Mouse (Mus musculus) testis, adult 2 months (tissue): Measurements from ENCODE around the gene Cul4a. TPM values are rescaled to one million over a fixed set of nuclear protein-coding genes. Genes with fewer than 3 reads are reported as not detected.

Experiments used
- H3K27ac ChIP-seq: fragments of 200-500 bp; 2 replicates; pipeline ENCODE4 v1.5.1; 2012; ENCODE audit warnings: low read depth, low read length; ENCODE audit not compliant: control insufficient read depth, insufficient read depth
- H3K27me3 ChIP-seq: fragments of 200-500 bp; 2 replicates; pipeline ENCODE4 v1.6.1; 2012; ENCODE audit warnings: mild to moderate bottlenecking, low read length, moderate library complexity; ENCODE audit not compliant: control insufficient read depth, insufficient read depth
- H3K36me3 ChIP-seq: fragments of 200-500 bp; 2 replicates; pipeline ENCODE4 v1.6.1; 2012; ENCODE audit warnings: mild to moderate bottlenecking, low read length; ENCODE audit not compliant: control insufficient read depth, insufficient read depth
- H3K4me1 ChIP-seq: fragments of 200-500 bp; 2 replicates; pipeline ENCODE4 v1.6.1; 2012; ENCODE audit warnings: low read length; ENCODE audit not compliant: control insufficient read depth, insufficient read depth
- H3K4me3 ChIP-seq: fragments of 200-500 bp; 2 replicates; pipeline ENCODE4 v1.5.1; 2012; ENCODE audit warnings: low read depth, mild to moderate bottlenecking, low read length, moderate library complexity, mixed read lengths; ENCODE audit not compliant: control insufficient read depth
- CTCF ChIP-seq: fragments of 200-500 bp; IDR thresholded peaks from 2 replicates; pipeline ENCODE4 v1.5.1; 2012; ENCODE audit warnings: low read depth, mild to moderate bottlenecking, inconsistent platforms, low read length, moderate library complexity; ENCODE audit not compliant: control insufficient read depth, insufficient read depth, insufficient replicate concordance
- POLR2A ChIP-seq: fragments of 200-500 bp; IDR thresholded peaks from 2 replicates; pipeline ENCODE4 v1.6.1; 2012; ENCODE audit warnings: low read depth, mild to moderate bottlenecking, inconsistent platforms, low read length, moderate library complexity; ENCODE audit not compliant: control insufficient read depth
- polyA plus RNA-seq: library from polyadenylated mRNA; depleted of rRNA; stranded (reverse); fragments of >200 nt; gene quantifications from 2 replicates; pipeline ENCODE4 v1.2.3, GENCODE M21; 2012

Cul4a gene
- polyA plus RNA-seq, 1 experiment, result 68.3 TPM

- H3K36me3 ChIP-seq, result no peaks in the 10 kb centered on the region
- peaks cover 4% of the 10 kb centered on the region for H3K4me1 ChIP-seq
- TF ChIP-seq POLR2A (no peak), CTCF (no peak)
- H3K27me3 ChIP-seq, result no peaks in the 10 kb centered on the region
- no peak overlapping the region for H3K27ac ChIP-seq
- no peak overlapping the region for H3K4me3 ChIP-seq
Observed at GRCm38 (mm10) chr8:13180911-13181690, 75.7 kb downstream of the Cul4a start.

DNA sequence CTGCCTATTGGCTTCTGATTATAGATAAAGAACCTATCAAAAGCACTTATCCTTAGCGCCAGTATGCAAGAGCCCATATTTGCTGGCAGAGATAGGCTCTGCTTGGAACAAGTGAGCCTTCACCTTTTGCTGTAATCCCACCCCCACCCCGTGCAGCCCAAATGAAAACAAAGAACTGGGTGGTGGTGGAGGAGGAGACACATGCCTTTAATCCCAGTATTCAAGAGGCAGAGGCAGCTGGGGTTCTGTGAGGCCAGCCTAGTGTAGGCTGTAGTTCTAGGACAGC is 76.2 kb downstream of the Cul4a start:
- Histone ChIP-seq H3K27ac (no peak overlapping the region), H3K4me1 (peaks cover 4% of the 10 kb centered on the region), H3K4me3 (no peak overlapping the region), H3K27me3 (no peaks in the 10 kb centered on the region), H3K36me3 (no peaks in the 10 kb centered on the region)
- TF ChIP-seq CTCF, result no peak
- TF ChIP-seq POLR2A, result no peak

DNA sequence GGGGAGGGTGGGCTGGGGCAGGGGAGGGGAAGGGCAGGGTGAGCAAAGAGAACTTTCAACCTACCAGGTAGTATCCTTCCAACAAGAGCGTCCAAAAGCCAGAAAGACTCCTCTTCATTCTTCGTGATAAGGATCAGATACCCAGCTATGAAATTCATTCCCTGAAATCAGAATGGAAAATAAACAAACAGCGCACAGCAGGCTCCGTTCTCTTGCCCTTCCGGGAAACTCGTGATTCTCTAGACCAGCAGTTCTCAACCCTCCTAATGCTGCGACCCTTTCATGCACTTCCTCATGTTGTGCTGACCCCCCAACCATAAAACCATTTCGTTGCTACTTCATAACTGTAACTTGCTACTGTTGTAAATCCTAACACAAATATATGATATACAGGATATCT is 81.4 kb downstream of the Cul4a start:
- TF ChIP-seq CTCF (no peak), POLR2A (no peak)
- Histone ChIP-seq H3K27ac (no peak overlapping the region), H3K27me3 (no peaks in the 10 kb centered on the region), H3K36me3 (no peaks in the 10 kb centered on the region; the same call in none of the 2 replicates), H3K4me3 (no peak overlapping the region), H3K4me1 (peaks cover 6% of the 10 kb centered on the region)

DNA sequence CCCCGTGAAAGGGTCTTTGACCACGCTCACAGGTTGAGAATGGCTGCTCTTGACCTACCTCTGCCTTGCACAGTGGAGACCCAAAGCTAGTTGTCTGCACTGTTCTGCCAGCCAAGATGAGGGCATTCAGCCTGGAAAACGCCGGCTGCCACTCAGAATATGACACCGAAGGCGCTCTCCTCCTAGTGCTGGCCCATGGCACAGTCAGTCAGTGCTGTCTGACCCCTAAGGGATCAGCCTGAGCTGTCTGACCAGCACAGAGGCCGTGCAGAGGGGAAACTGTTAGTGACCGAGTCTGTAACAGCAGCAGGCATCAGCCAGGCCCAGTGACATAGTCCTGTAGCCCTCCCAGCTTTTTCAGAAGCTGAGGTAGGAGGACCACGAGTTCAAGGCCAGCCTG is 81.8 kb downstream of the Cul4a start:
- TF ChIP-seq CTCF (no peak), POLR2A (no peak)
- Histone ChIP-seq H3K27ac (no peak overlapping the region), H3K36me3 (no peaks in the 10 kb centered on the region; the same call in none of the 2 replicates), H3K27me3 (no peaks in the 10 kb centered on the region), H3K4me1 (peaks cover 6% of the 10 kb centered on the region), H3K4me3 (no peak overlapping the region)

- TF ChIP-seq POLR2A, result no peak
- TF ChIP-seq CTCF, result no peak
- no peaks in the 10 kb centered on the region; the same call in none of the 2 replicates for H3K36me3 ChIP-seq
Observed at GRCm38 (mm10) chr8:13187638-13188037, 82.2 kb downstream of the Cul4a start.

GRCm38 (mm10) chr8:13188052-13188555 is 82.7 kb downstream of the Cul4a start:
- Histone ChIP-seq H3K4me3 (no peak overlapping the region), H3K27ac (no peak overlapping the region), H3K36me3 (no peaks in the 10 kb centered on the region; the same call in none of the 2 replicates), H3K4me1 (peaks cover 9% of the 10 kb centered on the region), H3K27me3 (no peaks in the 10 kb centered on the region)
- TF ChIP-seq POLR2A (no peak), CTCF (no peak)

More at GRCm38 (mm10) chr8:13187638-13188037, 82.2 kb downstream of the Cul4a start:
- Histone ChIP-seq H3K27ac (no peak overlapping the region), H3K4me1 (peaks cover 7% of the 10 kb centered on the region), H3K27me3 (no peaks in the 10 kb centered on the region), H3K4me3 (no peak overlapping the region)

DNA sequence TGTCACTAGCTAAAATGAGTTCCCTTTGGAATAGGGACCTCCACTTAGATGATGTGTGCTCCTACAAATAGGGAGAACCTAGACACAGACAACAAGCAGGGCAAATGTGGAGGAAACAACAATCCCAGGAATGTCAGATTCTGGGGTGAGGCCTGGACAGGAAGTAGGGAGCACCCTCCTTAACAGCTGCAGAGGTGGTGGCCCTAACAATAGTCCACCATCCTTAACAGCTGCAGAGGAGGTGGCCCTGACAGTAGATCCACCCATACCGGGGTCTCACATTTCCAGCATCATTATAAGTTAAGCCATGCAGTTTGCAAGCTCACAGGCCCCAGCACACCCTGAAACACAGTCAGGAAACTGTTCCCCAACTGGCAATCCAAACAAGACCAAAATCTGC is 83.4 kb downstream of the Cul4a start:
- Histone ChIP-seq H3K27ac (no peak overlapping the region), H3K27me3 (no peaks in the 10 kb centered on the region), H3K36me3 (no peaks in the 10 kb centered on the region; the same call in none of the 2 replicates), H3K4me1 (peaks cover 9% of the 10 kb centered on the region), H3K4me3 (no peak overlapping the region)
- TF ChIP-seq CTCF (no peak), POLR2A (no peak)
